Mouse (Mus musculus) thymus, adult 2 months (tissue): Measurements from ENCODE around the gene Nemf.
A peak's percentile ranks its signal among the peaks of the same experiment; 100 is the strongest.

ENCODE experiments used
- CTCF ChIP-seq: fragments of 200-500 bp; IDR thresholded peaks from 2 replicates; pipeline ENCODE4 v1.5.1; 2012; ENCODE audit warnings: mild to moderate bottlenecking, control low read depth, low read length, moderate library complexity, borderline replicate concordance; ENCODE audit not compliant: control insufficient read depth, poor library complexity, insufficient read depth; ENCODE audit errors: extremely low read depth
- POLR2A ChIP-seq: fragments of 200-500 bp; IDR thresholded peaks from 2 replicates; pipeline ENCODE4 v1.6.1; 2012; ENCODE audit warnings: mild to moderate bottlenecking, low read length, control low read depth, moderate library complexity; ENCODE audit not compliant: control insufficient read depth, poor library complexity, insufficient read depth; ENCODE audit errors: extremely low read depth

DNA sequence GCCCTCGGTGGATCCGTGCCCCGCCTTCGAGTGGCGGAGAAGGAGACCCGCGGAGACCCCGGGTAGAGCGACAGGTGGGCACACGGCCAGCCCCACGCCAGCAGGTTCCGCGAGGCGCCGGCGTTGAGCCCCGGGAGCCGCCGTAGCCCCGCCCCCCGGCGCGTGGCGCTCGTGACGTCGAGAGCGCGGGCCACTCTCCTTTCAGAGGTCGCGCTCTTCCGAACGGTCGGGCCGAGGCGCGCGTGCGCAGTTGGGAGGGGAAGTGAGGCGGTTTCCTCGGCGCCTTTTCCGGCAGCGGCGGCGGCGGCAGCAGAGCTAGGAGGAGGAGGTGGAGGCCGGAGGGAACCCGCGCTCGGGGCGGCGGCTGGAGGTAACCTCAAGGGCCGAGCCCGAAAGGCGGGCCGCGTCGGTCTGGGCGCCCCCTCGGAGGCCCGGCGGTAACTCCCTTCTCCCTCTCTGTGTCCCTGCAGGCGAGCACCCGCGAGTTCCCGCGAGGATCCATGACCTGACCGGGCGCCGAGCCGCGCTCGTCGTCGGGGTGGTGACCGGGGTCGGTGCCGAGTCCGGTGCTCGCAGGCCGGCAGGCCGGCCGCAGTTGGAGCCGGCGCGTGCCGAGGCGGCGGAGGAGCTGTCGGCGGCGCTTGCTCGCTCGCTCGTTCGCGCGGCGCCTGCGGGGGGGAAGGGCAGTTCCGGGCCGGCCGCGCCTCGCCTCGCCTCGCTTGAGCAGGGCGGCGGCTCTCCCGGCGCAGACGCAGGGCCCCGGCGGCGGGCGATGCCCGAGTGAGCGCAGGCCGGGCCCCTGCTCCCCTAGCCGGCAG, 15.1 kb upstream of the Nemf start, which contains the start of the genes Arf6 and Gm9887:
- TF ChIP-seq POLR2A (peak; percentile 98), CTCF (peak; percentile 50; the same call in 1 of the 2 replicates)
